Mouse (Mus musculus) neural tube, embryonic 11.5 days (tissue): ENCODE data around the gene Pex26. TPM values are rescaled to one million over a fixed set of nuclear protein-coding genes. Genes with fewer than 3 reads are reported as not detected.

Source experiments
- ATAC-seq: fragments of 200-750 bp; cut with Nextera tagmentation; 2 replicates; pipeline ENCODE4 v1.8.0; 2017; ENCODE audit warnings: moderate number of reproducible peaks, mild to moderate bottlenecking, moderate TSS enrichment, moderate library complexity; ENCODE audit not compliant: insufficient read depth, low FRiP score, low TSS enrichment
- DNase-seq: peaks from one replicate; pipeline ENCODE4 v3.0.0-alpha.2; 2015; ENCODE audit warnings: low spot score
- H3K27ac ChIP-seq: fragments of 300-500 bp; sonication (generic); 2 replicates; pipeline ENCODE4 v1.5.1; 2014; ENCODE audit warnings: low read depth, mild to moderate bottlenecking, low read length
- H3K27me3 ChIP-seq: fragments of 300-500 bp; sonication (generic); 2 replicates; pipeline ENCODE4 v1.6.1; 2014; ENCODE audit warnings: mild to moderate bottlenecking, low read length, mixed read lengths; ENCODE audit not compliant: control insufficient read depth, insufficient read depth
- H3K36me3 ChIP-seq: fragments of 300-500 bp; sonication (generic); 2 replicates; pipeline ENCODE4 v1.6.1; 2014; ENCODE audit warnings: mild to moderate bottlenecking, low read length, moderate library complexity, mixed read lengths; ENCODE audit not compliant: control insufficient read depth, insufficient read depth
- H3K4me1 ChIP-seq: fragments of 300-500 bp; sonication (generic); 2 replicates; pipeline ENCODE4 v1.6.1; 2014; ENCODE audit warnings: low read length, mixed read lengths; ENCODE audit not compliant: control insufficient read depth, insufficient read depth
- H3K4me2 ChIP-seq: fragments of 300-500 bp; sonication (generic); 2 replicates; pipeline ENCODE4 v1.6.1; 2014; ENCODE audit warnings: low read depth, mild to moderate bottlenecking, moderate library complexity
- H3K4me3 ChIP-seq: fragments of 300-500 bp; sonication (generic); 2 replicates; pipeline ENCODE4 v1.5.1; 2014; ENCODE audit warnings: low read depth, low read length
- H3K9ac ChIP-seq: fragments of 300-500 bp; sonication (generic); 2 replicates; pipeline ENCODE4 v1.6.1; 2014; ENCODE audit warnings: mild to moderate bottlenecking, low read length
- H3K9me3 ChIP-seq: fragments of 300-500 bp; sonication (generic); 2 replicates; pipeline ENCODE4 v1.6.1; 2016; ENCODE audit warnings: low read length; ENCODE audit not compliant: control insufficient read depth
- WGBS: fragments of 180-500 bp; shearing (Covaris S2); extraction: QIAGEN DNeasy Blood & Tissue Kit; methylation state at CpG from one replicate; pipeline ENCODE4 v1.1.7; 2014; 5-methylcytosine and 5-hydroxymethylcytosine counted together
- polyA plus RNA-seq: library from polyadenylated mRNA; unstranded; fragments of >200 nt; fragmentation: Nextera tagmentation; extraction: Ambion mirVana; gene quantifications from 2 replicates; pipeline ENCODE4 v1.2.1, GENCODE M21; 2014

The Pex26 gene
- polyA plus RNA-seq, 1 experiment from 2014 or later = 7.1 TPM

DNA sequence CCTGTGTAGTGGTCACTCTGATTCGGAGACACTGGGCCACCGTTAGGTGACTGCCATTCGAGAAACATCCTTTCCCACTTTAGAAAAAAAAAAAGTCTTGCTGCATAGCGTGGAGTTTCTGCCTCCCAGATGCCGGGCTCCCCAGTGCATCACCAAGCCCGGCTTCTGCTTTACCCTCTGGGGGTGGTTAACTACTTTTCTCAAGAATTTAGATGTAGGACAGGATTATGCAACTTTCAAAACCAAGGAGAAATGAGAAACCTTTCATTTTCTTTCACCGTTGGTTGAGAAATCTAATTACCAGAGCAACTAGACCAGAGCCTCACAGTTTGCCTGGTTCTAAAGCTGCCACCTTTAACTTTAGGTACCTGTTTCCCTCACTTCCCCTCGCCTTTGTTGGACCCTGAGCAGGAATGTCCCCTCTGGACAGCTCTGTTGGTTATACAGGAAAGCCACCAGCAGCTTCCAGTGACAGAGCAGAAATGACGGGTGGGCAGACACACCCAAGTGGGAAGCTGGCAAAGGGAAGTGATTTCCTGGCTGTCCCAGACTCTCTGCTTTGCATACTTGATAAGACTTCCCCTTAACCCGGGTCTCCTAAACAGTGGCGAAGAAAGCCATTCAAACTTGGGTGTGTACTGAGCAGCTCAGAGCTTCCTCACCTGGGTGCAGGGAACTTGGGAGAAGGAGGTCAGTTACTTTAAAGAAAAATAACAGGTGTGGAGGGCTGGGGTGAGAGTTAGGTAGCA is 8.0 kb downstream of the Pex26 start:
- H3K27ac ChIP-seq = no peak overlapping the region
- 87% methylated on average over 11 of the region's 11 CpGs for WGBS
- DNase-seq (no peak), ATAC-seq (no peak)
- no peak overlapping the region for H3K9ac ChIP-seq
- no peaks in the 10 kb centered on the region for H3K27me3 ChIP-seq
- no peak overlapping the region for H3K4me3 ChIP-seq
- H3K36me3 ChIP-seq = peaks cover 3% of the 10 kb centered on the region
- no peaks in the 10 kb centered on the region for H3K4me1 ChIP-seq
- H3K9me3 ChIP-seq = no peaks in the 10 kb centered on the region
- no peak overlapping the region for H3K4me2 ChIP-seq

DNA sequence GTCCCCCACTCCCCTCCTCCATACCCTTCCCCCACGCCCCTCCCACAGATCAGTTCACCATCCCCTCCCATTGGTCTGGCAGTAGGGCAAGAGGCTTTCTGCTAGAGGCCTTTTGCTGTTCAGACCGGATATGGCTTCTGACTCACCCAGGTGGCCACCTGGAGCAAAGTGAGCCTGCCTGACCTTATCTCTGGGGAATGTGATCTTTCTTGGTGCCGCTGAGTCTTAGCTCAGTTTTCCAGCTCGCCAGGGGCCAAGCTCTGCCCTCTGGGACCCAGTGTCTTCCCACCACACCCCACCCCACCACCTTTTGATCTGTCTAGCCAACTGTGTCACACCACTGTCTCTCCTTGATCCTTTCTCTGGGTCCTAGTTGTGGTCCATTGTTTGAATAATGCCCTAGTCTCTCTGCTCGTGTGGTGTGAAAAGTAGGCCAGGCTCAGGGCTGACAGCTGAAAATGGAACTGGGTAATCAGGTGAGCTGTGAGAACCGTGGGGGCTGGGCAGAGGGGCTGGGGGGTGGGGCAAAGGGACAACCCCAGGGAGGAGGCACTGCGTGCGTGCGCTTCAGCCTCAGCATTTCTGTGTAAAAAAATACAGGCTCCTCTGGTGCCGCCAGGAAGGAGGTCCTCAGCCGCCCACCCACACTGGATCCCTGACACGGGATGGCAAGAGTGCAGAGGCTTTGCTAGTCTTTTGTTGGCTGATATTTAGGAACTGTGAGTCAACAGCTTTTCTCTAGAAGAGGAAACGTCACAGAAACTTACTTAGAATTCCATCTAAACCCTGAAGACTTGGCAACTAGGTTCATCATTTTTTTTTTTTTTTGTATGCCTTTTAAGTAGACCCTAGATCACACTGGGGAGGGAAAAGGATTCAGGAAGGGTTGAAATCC is 10.8 kb downstream of the Pex26 start:
- no peak overlapping the region for H3K4me2 ChIP-seq
- WGBS = 37% methylated on average over 13 of the region's 13 CpGs
- H3K27me3 ChIP-seq = no peaks in the 10 kb centered on the region
- H3K27ac ChIP-seq = no peak overlapping the region
- DNase-seq (no peak), ATAC-seq (no peak)
- H3K4me3 ChIP-seq = no peak overlapping the region
- no peaks in the 10 kb centered on the region for H3K9me3 ChIP-seq
- peaks cover 3% of the 10 kb centered on the region for H3K36me3 ChIP-seq
- no peak overlapping the region for H3K9ac ChIP-seq
- H3K4me1 ChIP-seq = no peaks in the 10 kb centered on the region

DNA sequence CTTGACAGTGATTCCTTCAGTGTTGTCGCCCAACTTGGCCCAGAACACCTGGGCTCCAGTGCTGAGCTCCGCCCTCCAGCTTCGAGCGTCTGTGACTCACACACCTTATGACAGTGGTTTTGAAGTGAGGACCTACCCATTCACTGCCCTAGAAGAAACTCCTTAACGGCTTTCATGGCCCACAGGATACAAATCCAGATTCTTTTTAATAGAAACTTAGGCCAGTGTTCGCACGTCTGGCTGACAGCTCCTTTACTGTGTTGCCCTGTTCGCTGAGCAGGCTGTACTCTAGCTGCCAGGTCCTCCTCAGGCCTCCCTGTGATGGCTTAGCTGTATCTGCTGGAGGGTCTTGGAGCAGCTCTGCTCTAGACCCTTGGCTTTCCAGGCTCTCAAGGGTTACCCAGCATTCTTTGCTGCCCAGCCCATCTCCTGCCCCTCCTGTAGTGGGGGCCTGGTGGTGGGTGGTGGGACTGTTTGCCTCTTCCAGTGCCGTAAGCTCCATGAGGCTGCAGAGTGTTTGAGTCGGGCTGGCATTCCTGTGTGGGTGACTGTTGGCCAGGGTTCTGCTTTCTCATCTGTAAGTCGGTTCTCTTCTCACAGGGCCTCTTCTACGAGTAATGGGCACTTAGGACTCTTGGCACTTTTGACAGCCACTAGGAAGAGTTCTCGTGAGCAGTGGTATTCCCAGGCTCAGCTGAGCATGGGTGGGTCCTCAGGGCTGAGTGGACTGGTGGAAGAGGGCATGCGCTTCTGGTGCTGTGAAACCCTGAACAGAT is 11.7 kb downstream of the Pex26 start:
- ATAC-seq (no peak), DNase-seq (no peak)
- H3K36me3 ChIP-seq = peaks cover 3% of the 10 kb centered on the region
- no peak overlapping the region for H3K27ac ChIP-seq
- no peaks in the 10 kb centered on the region for H3K9me3 ChIP-seq
- H3K4me3 ChIP-seq = no peak overlapping the region
- H3K9ac ChIP-seq = no peak overlapping the region
- no peaks in the 10 kb centered on the region for H3K27me3 ChIP-seq
- no peak overlapping the region for H3K4me2 ChIP-seq
- H3K4me1 ChIP-seq = no peaks in the 10 kb centered on the region
- 83% methylated on average over 14 of the region's 14 CpGs for WGBS

DNA sequence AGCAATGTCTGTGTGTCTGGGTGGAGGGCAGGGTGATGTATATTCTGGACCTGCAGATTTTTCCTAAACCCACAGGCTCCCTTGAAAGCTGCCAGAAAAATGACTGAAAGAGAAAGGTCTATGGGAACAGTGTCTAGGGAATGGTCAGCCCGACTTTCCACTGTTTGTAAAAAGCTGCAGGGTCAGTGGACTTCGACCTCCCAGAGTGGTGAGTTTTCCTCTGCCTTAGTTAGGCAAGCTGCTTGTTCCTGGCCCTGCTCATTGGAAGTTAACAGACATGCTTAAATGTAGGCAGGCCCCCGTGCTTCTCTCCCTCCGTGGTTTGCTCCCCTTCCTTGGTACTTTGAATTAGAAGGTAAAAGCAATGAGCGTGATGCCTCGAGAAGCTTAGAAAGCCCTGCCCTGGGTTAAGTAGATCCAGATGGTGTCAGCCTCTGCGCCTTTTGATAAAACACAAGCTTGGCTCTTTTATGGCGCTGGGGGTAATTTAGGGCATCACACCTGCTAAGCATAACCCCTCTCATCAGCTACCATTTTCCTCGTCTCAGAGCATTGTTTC is 14.4 kb downstream of the Pex26 start:
- Histone ChIP-seq H3K9me3 (no peaks in the 10 kb centered on the region), H3K27ac (no peak overlapping the region), H3K4me2 (no peak overlapping the region), H3K4me1 (no peaks in the 10 kb centered on the region), H3K36me3 (peaks cover 3% of the 10 kb centered on the region), H3K9ac (no peak overlapping the region), H3K27me3 (no peaks in the 10 kb centered on the region), H3K4me3 (no peak overlapping the region)
- WGBS = 40% methylated on average over 9 of the region's 9 CpGs
- no peak for DNase-seq
- no peak for ATAC-seq

GRCm38 (mm10) chr6:121200458-121200857 is 17.0 kb downstream of the Pex26 start:
- H3K9ac ChIP-seq = no peak overlapping the region
- H3K4me3 ChIP-seq = no peak overlapping the region
- no peak overlapping the region for H3K4me2 ChIP-seq
- H3K9me3 ChIP-seq = no peaks in the 10 kb centered on the region
- H3K27me3 ChIP-seq = no peaks in the 10 kb centered on the region
- ATAC-seq (no peak), DNase-seq (no peak)
- no peaks in the 10 kb centered on the region for H3K4me1 ChIP-seq
- 87% methylated on average over 4 of the region's 4 CpGs for WGBS
- no peak overlapping the region for H3K27ac ChIP-seq
- H3K36me3 ChIP-seq = no peaks in the 10 kb centered on the region

GRCm38 (mm10) chr6:121202026-121202425 is 18.6 kb downstream of the Pex26 start:
- H3K27ac ChIP-seq = no peak overlapping the region
- no peak overlapping the region for H3K9ac ChIP-seq
- 61% methylated on average over 5 of the region's 5 CpGs for WGBS
- no peaks in the 10 kb centered on the region for H3K36me3 ChIP-seq
- no peak overlapping the region for H3K4me3 ChIP-seq
- H3K27me3 ChIP-seq = no peaks in the 10 kb centered on the region
- no peaks in the 10 kb centered on the region for H3K9me3 ChIP-seq
- no peaks in the 10 kb centered on the region for H3K4me1 ChIP-seq
- ATAC-seq (no peak), DNase-seq (no peak)
- no peak overlapping the region for H3K4me2 ChIP-seq

DNA sequence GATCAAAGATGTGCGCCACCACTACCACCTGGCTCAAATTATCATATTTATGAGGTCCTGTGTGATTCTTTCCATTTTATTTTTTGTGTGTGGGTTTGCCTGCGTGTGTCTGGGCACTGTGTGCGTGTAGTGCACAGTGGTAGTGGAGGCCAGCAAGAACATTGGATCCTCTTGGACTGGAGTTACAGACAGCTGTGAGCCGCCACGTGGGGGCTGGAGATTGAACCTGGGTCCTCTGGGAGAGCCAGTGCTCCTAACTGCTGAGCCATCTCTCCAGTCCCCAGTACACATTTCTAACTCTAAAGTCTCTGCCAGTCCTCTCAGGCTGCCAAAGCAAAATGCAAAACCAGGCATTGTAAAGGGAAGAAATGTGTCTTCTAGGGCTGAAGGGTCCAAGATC is 23.0 kb downstream of the Pex26 start:
- Histone ChIP-seq H3K4me3 (no peak overlapping the region), H3K9me3 (no peaks in the 10 kb centered on the region), H3K36me3 (no peaks in the 10 kb centered on the region), H3K27me3 (peaks cover 19% of the 10 kb centered on the region), H3K27ac (no peak overlapping the region), H3K9ac (no peak overlapping the region), H3K4me1 (peaks cover 10% of the 10 kb centered on the region), H3K4me2 (no peak overlapping the region)
- DNase-seq (no peak), ATAC-seq (no peak)
- 84% methylated on average over 5 of the region's 5 CpGs for WGBS

DNA sequence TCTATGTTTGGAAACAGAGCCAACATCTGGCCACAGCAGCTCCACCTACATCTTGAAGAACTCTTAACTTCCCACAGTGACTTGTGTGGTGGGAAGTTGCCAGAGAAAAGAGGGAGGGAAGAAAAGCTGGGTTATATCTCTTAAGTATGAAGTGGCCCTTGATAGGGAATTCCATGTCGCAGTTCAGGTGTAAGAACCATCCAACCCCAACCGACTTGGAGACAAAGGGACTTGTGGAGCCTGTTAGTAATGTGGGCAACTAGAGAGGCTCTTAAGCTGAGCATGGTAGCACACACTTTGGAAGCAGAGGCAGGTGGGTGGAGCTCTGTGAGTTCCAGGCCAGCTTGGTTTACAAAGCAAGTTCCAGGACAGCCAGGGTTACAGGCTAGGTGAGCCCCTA is 26.1 kb downstream of the Pex26 start:
- H3K9me3 ChIP-seq = no peaks in the 10 kb centered on the region
- H3K27ac ChIP-seq = no peak overlapping the region
- no peak overlapping the region for H3K4me3 ChIP-seq
- H3K4me1 ChIP-seq = peaks cover 12% of the 10 kb centered on the region
- WGBS = 83% methylated on average over 2 of the region's 2 CpGs
- ATAC-seq = no peak
- no peak overlapping the region for H3K4me2 ChIP-seq
- H3K27me3 ChIP-seq = peaks cover 30% of the 10 kb centered on the region
- H3K36me3 ChIP-seq = no peaks in the 10 kb centered on the region
- no peak for DNase-seq
- H3K9ac ChIP-seq = no peak overlapping the region
